Mouse (Mus musculus): ENCODE data around the gene Msl3.
"Not testable (repeated sequence)": the region's sequence is repeated elsewhere in the genome, so short reads cannot be mapped to it uniquely, and the experiment has no call there.

The Msl3 gene

GRCm38 (mm10) chrX:168673525-168674406 lies at the start of gene Msl3:
Msl3 (minus strand) TSS chrX:168673898.
- peak; percentile 74 for DNase-seq (ENCODE audit: low spot score)

- no peak for DNase-seq (ENCODE audit: low spot score)
Measured at GRCm38 (mm10) chrX:168717969-168718368, 44.3 kb upstream of the Msl3 start.

- no peak for DNase-seq (ENCODE audit: low spot score)
Measured at GRCm38 (mm10) chrX:168674407-168674962, 787 bp upstream of the Msl3 start.

GRCm38 (mm10) chrX:168672913-168673524 lies 679 bp downstream of the Msl3 start:
- DNase-seq (ENCODE audit: low spot score), result no peak

- DNase-seq (ENCODE audit: low spot score), result peak; percentile 61
Measured at GRCm38 (mm10) chrX:168672425-168672824, 1.3 kb downstream of the Msl3 start.

- DNase-seq (ENCODE audit: low spot score), result no peak
Measured at GRCm38 (mm10) chrX:168663982-168664689, 9.6 kb downstream of the Msl3 start.

- no peak for DNase-seq (ENCODE audit: low spot score)
Measured at GRCm38 (mm10) chrX:168660236-168660635, 13.5 kb downstream of the Msl3 start.

GRCm38 (mm10) chrX:168659803-168660202 lies 13.9 kb downstream of the Msl3 start:
- DNase-seq (ENCODE audit: low spot score), result not testable (repeated sequence)

GRCm38 (mm10) chrX:168659275-168659674 lies 14.4 kb downstream of the Msl3 start:
- DNase-seq (ENCODE audit: low spot score), result no peak

- no peak for DNase-seq (ENCODE audit: low spot score)
Measured at GRCm38 (mm10) chrX:168657795-168658194, 15.9 kb downstream of the Msl3 start.

- DNase-seq (ENCODE audit: low spot score), result no peak
Measured at GRCm38 (mm10) chrX:168649336-168649735, 24.4 kb downstream of the Msl3 start.

GRCm38 (mm10) chrX:168647746-168648145 lies 26.0 kb downstream of the Msl3 start:
- DNase-seq (ENCODE audit: low spot score), result no peak

- DNase-seq (ENCODE audit: low spot score), result no peak
Measured at GRCm38 (mm10) chrX:168643451-168643850, 30.2 kb downstream of the Msl3 start.

GRCm38 (mm10) chrX:168639556-168640356 lies 33.9 kb downstream of the Msl3 start:
- peak; percentile 45 for DNase-seq (ENCODE audit: low spot score)

Data from ovary, adult 18-20 months (tissue).